Mouse (Mus musculus) layer of hippocampus, adult 18-20 months (tissue): Measurements from ENCODE around the gene Ugt8a. TPM values are rescaled to one million over a fixed set of nuclear protein-coding genes. Genes with fewer than 3 reads are reported as not detected.
A peak's percentile ranks its signal among the peaks of the same experiment; 100 is the strongest.

Source experiments
- DNase-seq, 2 experiments: peaks; one replicate each; pipeline ENCODE4 v3.0.0; 2022; ENCODE audit warnings: low spot score in 2 of 2
- long read RNA-seq: library from polyadenylated mRNA; stranded (forward); transcript quantifications from one replicate; pipeline ENCODE4 v2.0.0, GENCODE M21; 2021
- total RNA-seq, 2 experiments: library from RNA; stranded (reverse); gene quantifications; 2 replicates each; pipeline ENCODE4 v1.2.3; 2021

Ugt8a gene
- 10 to 100 TPM; 26.5 to 29.6 TPM for total RNA-seq
- long read RNA-seq, transcript Ugt8a-201 (6 exons, 3,740 nt), result major isoform, 18 of 26 reads
- long read RNA-seq, partial matches to known transcripts, result 2 of 26 reads
- long read RNA-seq, other reads (novel, unspliced or antisense), result 5 of 26 reads

- DNase-seq, result peak in 1 of 2 experiments; percentile 37
These were observed at the start of gene Ugt8a for GRCm38 (mm10) chr3:125938092-125938755. Gene Ugt8a, minus strand, starts transcription at chr3:125938619.

GRCm38 (mm10) chr3:125986639-125987038 lies 48.2 kb upstream of the Ugt8a start:
- no peak for DNase-seq

- DNase-seq, result no peak
These were observed 45.4 kb upstream of the Ugt8a start for GRCm38 (mm10) chr3:125983707-125984420.

- no peak for DNase-seq
These were observed 41.1 kb upstream of the Ugt8a start for GRCm38 (mm10) chr3:125979475-125979874.

GRCm38 (mm10) chr3:125975899-125976298 lies 37.5 kb upstream of the Ugt8a start:
- DNase-seq, result no peak

GRCm38 (mm10) chr3:125969458-125969857 lies 31.0 kb upstream of the Ugt8a start:
- peak in 1 of 2 experiments; percentile 5 for DNase-seq

GRCm38 (mm10) chr3:125956196-125956885 lies 17.9 kb upstream of the Ugt8a start:
- no peak for DNase-seq

GRCm38 (mm10) chr3:125954881-125955280 lies 16.5 kb upstream of the Ugt8a start:
- DNase-seq, result no peak

GRCm38 (mm10) chr3:125940811-125941210 lies 2.4 kb upstream of the Ugt8a start:
- DNase-seq, result no peak

- DNase-seq, result peak; percentile 16 to 49
These were observed 314 bp upstream of the Ugt8a start for GRCm38 (mm10) chr3:125938756-125939109.

- DNase-seq, result no peak
These were observed 805 bp downstream of the Ugt8a start for GRCm38 (mm10) chr3:125937536-125938091.

- no peak for DNase-seq
These were observed 2.6 kb downstream of the Ugt8a start for GRCm38 (mm10) chr3:125935796-125936195.

GRCm38 (mm10) chr3:125932594-125933237 lies 5.7 kb downstream of the Ugt8a start:
- DNase-seq, result no peak

- no peak for DNase-seq
These were observed 7.4 kb downstream of the Ugt8a start for GRCm38 (mm10) chr3:125931059-125931458.

- no peak for DNase-seq
These were observed 17.5 kb downstream of the Ugt8a start for GRCm38 (mm10) chr3:125920876-125921275.

GRCm38 (mm10) chr3:125898976-125899375 lies 39.4 kb downstream of the Ugt8a start:
- peak in 1 of 2 experiments; percentile 8 for DNase-seq

- no peak for DNase-seq
These were observed 51.3 kb downstream of the Ugt8a start for GRCm38 (mm10) chr3:125887109-125887508.

- DNase-seq, result no peak
These were observed 53.5 kb downstream of the Ugt8a start for GRCm38 (mm10) chr3:125884879-125885278.

- no peak for DNase-seq
These were observed 54.0 kb downstream of the Ugt8a start for GRCm38 (mm10) chr3:125884423-125884822.

- no peak for DNase-seq
These were observed 55.4 kb downstream of the Ugt8a start for GRCm38 (mm10) chr3:125883009-125883408.

- no peak for DNase-seq
These were observed 56.6 kb downstream of the Ugt8a start for GRCm38 (mm10) chr3:125881835-125882234.
